Mouse (Mus musculus): ENCODE results near the gene Gdf15. TPM values are rescaled to one million over a fixed set of nuclear protein-coding genes. Genes with fewer than 3 reads are reported as not detected.
A peak's percentile ranks its signal among the peaks of the same experiment; 100 is the strongest.

The Gdf15 gene
- polyA plus RNA-seq, 1 experiment from 2014 or later: 0.20 TPM

DNA sequence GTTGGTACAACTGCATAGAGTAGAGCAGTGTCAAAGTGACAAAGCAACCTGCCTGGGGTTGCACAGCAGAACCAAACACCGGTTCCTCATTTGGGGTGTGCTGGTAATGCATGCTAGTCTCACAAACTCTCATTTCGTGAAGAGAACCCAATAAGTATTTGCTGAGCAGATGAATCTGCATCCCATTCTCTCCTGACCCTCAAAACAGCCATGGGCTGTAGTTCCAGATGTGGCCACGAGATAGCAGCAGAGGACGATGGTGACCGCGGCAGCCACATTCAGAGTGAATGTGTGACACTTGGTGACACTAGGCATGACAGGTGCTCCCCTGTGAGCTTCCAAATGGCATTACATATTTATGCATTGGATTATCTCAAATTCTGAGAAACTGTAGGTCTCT, 20.4 kb downstream of the Gdf15 start:
- peaks cover 5% of the 10 kb centered on the region; the same call in 1 of the 2 replicates for H3K27me3 ChIP-seq (replicated peaks; ENCODE audit: control insufficient read depth, insufficient read depth, low read length)
- H3K4me1 ChIP-seq (replicated peaks; ENCODE audit: control insufficient read depth, insufficient read depth, low read length): peaks cover 46% of the 10 kb centered on the region
- peak overlapping the region; percentile 16; the same call in 1 of the 2 replicates for H3K27ac ChIP-seq (ENCODE audit: low read length)
- H3K36me3 ChIP-seq (ENCODE audit: control insufficient read depth, insufficient read depth): no peaks in the 10 kb centered on the region
- peak overlapping the region; percentile 79 for H3K4me2 ChIP-seq (ENCODE audit: low read length)
- H3K4me3 ChIP-seq (replicated peaks; ENCODE audit: low read length): peak overlapping the region; percentile 39
- H3K9ac ChIP-seq (replicated peaks; ENCODE audit: low read depth, low read length): no peak overlapping the region; the same call in 1 of the 2 replicates
- 0% methylated on average over 6 of the region's 6 CpGs for WGBS
- H3K9me3 ChIP-seq (ENCODE audit: control insufficient read depth, low read length): no peaks in the 10 kb centered on the region
- ATAC-seq: no peak

DNA sequence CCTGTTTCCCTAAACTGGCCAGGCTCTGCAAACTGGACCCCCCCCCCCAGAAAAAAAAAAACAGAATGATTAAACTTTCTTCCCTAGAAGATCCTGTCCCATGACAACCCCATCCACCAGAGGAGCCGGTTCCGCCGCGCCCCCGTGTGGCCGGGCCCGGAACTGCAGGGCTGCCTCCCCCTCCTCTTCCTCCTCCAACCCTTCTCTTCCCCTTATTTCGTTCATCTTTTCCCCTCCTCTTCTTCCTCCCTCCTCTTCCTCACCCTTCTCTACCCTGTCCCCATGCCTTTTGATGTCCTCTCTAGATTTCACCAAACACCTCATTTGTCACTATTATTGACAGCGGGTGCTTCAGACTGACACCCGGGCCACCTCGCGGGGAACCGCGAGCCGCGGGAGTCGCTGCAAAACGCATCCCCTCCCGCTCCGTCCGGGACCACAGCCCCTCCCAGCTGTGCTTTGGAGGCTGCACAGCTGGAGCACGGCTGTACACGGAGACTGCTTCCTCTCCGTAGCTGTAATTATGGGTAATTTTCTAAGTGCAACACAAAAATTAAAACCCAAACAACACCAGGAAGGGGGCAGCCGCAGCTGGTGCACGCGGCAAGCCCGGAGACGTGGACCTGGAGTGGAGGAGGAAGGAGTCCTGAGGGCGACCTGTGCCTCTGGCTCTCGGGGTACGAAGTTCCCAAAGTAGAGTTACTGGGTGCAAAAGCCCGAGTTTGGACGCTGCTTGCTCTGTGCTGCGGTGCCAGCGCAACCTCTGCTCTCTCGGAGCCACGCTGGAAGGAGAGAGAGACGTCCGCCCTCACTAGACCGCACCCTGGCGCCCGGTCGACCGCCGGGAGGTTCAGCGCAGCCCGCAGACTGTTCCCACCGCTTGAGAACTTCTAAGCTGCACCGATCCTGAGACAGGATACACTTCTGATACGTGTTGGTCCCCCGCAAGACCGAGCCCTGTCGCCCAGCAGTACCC, 21.2 kb downstream of the Gdf15 start:
- Histone ChIP-seq H3K4me1 (replicated peaks; ENCODE audit: control insufficient read depth, insufficient read depth, low read length) (peaks cover 48% of the 10 kb centered on the region), H3K27ac (ENCODE audit: low read length) (peak overlapping the region; percentile 16; the same call in 1 of the 2 replicates), H3K9ac (replicated peaks; ENCODE audit: low read depth, low read length) (peak overlapping the region; percentile 46), H3K27me3 (replicated peaks; ENCODE audit: control insufficient read depth, insufficient read depth, low read length) (peaks cover 5% of the 10 kb centered on the region; the same call in 1 of the 2 replicates), H3K9me3 (ENCODE audit: control insufficient read depth, low read length) (no peaks in the 10 kb centered on the region), H3K36me3 (ENCODE audit: control insufficient read depth, insufficient read depth) (no peaks in the 10 kb centered on the region), H3K4me2 (ENCODE audit: low read length) (peak overlapping the region; percentile 79), H3K4me3 (replicated peaks; ENCODE audit: low read length) (peak overlapping the region; percentile 39)
- ATAC-seq: peak; percentile 10; the same call in 1 of the 2 replicates
- WGBS: under 1% methylated on average over 54 of the region's 54 CpGs

DNA sequence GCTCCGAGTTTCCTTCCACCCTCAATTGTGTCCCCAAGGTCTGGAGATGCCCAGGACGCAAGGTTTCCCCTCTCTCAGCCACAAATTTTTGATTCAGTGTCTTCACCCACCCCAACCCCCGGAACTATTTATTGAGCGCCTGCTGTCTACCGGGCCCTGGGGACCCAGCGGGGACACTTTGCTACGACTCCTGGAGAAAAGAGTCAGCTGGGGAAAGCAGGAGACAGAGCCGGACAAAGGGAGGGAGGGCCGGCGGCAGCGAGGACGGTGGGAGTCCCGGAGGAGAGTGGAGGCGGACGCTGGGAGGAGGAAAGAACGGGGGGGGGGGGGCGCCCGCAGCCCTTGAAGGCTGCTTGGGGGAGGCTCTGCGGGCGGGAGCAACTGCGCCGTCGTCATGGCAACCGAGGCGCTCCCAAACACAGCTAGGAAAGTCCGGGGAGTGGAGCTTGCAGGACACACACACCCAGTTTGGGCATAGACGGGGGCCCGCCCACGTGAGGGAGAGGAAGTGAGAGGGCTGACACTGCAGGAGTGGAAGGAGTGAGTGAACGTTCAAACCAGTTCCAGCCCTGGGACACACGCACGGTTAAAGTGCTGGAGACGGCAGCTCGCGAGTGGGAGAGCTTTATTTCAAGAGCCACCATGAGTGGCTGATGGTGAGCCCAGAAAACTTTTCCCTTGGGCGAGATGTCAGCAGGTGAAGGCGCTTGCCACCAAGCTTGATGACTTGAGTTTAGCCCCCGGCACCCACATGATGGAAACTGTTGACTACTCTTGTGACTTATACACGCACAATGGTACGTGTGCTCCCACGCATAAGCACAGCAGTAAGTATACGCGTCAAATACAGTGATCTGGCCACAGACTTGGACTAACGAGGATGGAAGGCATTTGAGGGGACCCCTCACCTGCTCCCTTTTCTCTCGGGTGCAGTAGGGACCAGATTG, 22.1 kb downstream of the Gdf15 start:
- H3K4me2 ChIP-seq (ENCODE audit: low read length): peak overlapping the region; percentile 79
- peak overlapping the region; percentile 64 for H3K27ac ChIP-seq (ENCODE audit: low read length)
- H3K9me3 ChIP-seq (ENCODE audit: control insufficient read depth, low read length): no peaks in the 10 kb centered on the region
- peaks cover 49% of the 10 kb centered on the region for H3K4me1 ChIP-seq (replicated peaks; ENCODE audit: control insufficient read depth, insufficient read depth, low read length)
- H3K36me3 ChIP-seq (ENCODE audit: control insufficient read depth, insufficient read depth): no peaks in the 10 kb centered on the region
- ATAC-seq: peak; percentile 29
- H3K27me3 ChIP-seq (replicated peaks; ENCODE audit: control insufficient read depth, insufficient read depth, low read length): peaks cover 5% of the 10 kb centered on the region; the same call in 1 of the 2 replicates
- peak overlapping the region; percentile 40 for H3K4me3 ChIP-seq (replicated peaks; ENCODE audit: low read length)
- 1% methylated on average over 40 of the region's 45 CpGs for WGBS
- peak overlapping the region; percentile 49 for H3K9ac ChIP-seq (replicated peaks; ENCODE audit: low read depth, low read length)

DNA sequence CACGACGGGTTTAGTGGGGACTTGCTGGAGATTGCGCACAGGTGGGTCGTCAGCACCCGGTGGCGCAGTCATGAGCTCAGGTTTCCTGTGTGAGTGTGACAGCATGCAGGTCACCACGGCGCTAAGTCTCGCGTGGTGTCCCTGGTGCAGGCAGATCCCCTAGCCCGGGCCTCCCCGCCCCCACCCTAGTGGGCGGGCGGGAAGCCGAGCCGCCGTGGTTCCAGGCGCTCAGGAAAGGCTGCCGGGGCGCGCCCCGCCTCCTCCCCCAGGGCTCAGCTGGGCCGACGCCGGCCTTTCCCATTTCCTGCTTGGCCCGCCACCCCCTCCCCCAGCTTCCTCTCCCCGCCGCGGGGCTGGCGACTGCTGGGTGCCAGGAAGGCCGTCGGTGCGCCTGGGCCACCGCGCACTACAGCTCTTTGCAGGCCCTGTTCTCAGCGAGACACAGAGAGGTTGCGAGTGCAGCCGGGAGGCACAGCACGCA, 22.8 kb downstream of the Gdf15 start:
- H3K4me3 ChIP-seq (replicated peaks; ENCODE audit: low read length): peak overlapping the region; percentile 40
- H3K27ac ChIP-seq (ENCODE audit: low read length): peak overlapping the region; percentile 64
- H3K36me3 ChIP-seq (ENCODE audit: control insufficient read depth, insufficient read depth): no peaks in the 10 kb centered on the region
- H3K27me3 ChIP-seq (replicated peaks; ENCODE audit: control insufficient read depth, insufficient read depth, low read length): peaks cover 5% of the 10 kb centered on the region; the same call in 1 of the 2 replicates
- H3K4me1 ChIP-seq (replicated peaks; ENCODE audit: control insufficient read depth, insufficient read depth, low read length): peaks cover 49% of the 10 kb centered on the region
- peak overlapping the region; percentile 49 for H3K9ac ChIP-seq (replicated peaks; ENCODE audit: low read depth, low read length)
- WGBS: 1% methylated on average over 33 of the region's 39 CpGs
- H3K4me2 ChIP-seq (ENCODE audit: low read length): peak overlapping the region; percentile 79
- peak; percentile 24 for ATAC-seq
- H3K9me3 ChIP-seq (ENCODE audit: control insufficient read depth, low read length): no peaks in the 10 kb centered on the region

DNA sequence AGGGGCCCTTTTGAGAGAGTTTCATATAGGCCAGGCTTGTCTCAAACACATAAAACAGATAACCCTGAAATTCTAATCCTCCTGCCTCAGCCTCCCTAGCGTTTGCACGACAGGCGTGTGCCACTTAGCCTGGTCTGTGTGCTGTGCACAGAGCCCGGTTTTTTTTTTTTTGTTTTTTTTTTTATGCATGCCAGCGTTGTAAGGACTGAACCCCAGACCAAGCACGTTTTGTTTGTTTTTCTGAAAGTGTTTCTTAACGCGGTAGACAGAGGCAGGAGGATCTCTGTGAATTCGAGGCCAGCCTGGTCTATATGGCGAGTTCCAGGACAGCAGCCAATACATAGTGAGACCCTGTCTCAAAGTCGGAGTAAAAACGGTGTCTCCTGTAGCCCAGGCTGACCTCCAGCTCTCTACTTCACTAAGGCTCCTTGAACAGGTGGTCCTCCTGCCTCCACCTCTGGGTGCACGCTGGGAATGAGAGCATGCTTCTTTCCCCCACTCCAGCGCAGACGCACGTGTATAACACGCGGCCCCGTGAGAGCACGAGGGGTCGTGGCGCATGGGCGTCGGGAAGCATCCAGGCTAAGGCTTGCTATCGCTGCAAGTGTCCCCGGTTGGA, 23.4 kb downstream of the Gdf15 start, which contains the start of gene Ssbp4:
Gene Ssbp4 (minus strand): TSS at position 124 of the 619 bp plus-strand sequence.
- WGBS: 6% methylated on average over 26 of the region's 26 CpGs
- peak within 1 kb of the TSS; percentile 87 for H3K4me2 ChIP-seq (ENCODE audit: low read length)
- no peaks in the 10 kb centered on the region for H3K36me3 ChIP-seq (ENCODE audit: control insufficient read depth, insufficient read depth)
- peak within 1 kb of the TSS; percentile 87 for H3K9ac ChIP-seq (replicated peaks; ENCODE audit: low read depth, low read length)
- peaks cover 49% of the 10 kb centered on the region for H3K4me1 ChIP-seq (replicated peaks; ENCODE audit: control insufficient read depth, insufficient read depth, low read length)
- peak within 1 kb of the TSS; percentile 82 for H3K4me3 ChIP-seq (replicated peaks; ENCODE audit: low read length)
- ATAC-seq: no peak
- peaks cover 5% of the 10 kb centered on the region; the same call in 1 of the 2 replicates for H3K27me3 ChIP-seq (replicated peaks; ENCODE audit: control insufficient read depth, insufficient read depth, low read length)
- H3K27ac ChIP-seq (ENCODE audit: low read length): peak within 1 kb of the TSS; percentile 64
- no peaks in the 10 kb centered on the region for H3K9me3 ChIP-seq (ENCODE audit: control insufficient read depth, low read length)

DNA sequence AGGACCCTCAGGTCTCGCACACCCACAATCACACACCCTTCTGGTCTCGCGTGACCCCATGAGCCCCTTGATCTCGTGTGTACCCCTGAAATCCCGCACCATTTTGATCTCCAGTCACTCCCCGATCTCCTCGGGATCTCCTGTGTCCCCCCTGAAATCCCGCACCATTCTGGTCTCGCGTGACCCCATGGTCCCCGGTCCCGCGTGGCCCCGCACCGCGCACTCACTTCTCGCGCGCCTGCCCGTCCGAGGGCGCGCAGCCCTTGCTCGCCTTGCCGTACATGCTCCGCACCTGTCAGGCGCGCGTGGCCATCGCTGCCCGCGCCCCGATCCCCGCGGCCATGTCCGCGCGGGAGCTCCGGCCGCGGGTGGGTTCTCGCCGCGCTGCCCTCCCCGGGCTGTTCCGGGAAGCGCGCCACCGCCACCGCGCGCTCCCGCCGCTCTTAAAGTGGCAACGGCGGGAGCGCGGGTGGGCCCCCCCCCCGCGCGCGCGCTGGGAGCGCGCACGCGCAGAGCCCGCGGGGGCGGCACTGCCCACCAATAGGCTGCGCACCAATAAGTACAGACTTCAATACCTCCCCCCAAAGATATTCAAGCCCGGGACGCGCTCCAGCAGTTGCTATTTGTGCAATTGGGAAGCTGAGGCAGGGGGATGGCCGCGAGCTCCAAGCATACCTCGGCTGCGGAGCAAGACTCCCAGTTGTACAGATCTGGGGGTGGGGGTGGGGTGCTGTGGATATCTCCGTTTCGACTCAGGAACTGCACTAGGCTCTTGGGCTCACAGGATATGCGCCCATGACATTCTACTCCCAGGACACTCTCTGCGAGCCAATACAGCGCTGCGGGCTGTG, 24.1 kb downstream of the Gdf15 start:
- H3K4me1 ChIP-seq (replicated peaks; ENCODE audit: control insufficient read depth, insufficient read depth, low read length): peaks cover 49% of the 10 kb centered on the region
- WGBS: 2% methylated on average over 84 of the region's 84 CpGs
- peak overlapping the region; percentile 82 for H3K4me3 ChIP-seq (replicated peaks; ENCODE audit: low read length)
- H3K4me2 ChIP-seq (ENCODE audit: low read length): peak overlapping the region; percentile 87
- no peaks in the 10 kb centered on the region for H3K36me3 ChIP-seq (ENCODE audit: control insufficient read depth, insufficient read depth)
- 0 out of 2 replicates have a peak, but pooled peaks have one; percentile 13 for ATAC-seq
- peaks cover 5% of the 10 kb centered on the region; the same call in 1 of the 2 replicates for H3K27me3 ChIP-seq (replicated peaks; ENCODE audit: control insufficient read depth, insufficient read depth, low read length)
- peak overlapping the region; percentile 87 for H3K9ac ChIP-seq (replicated peaks; ENCODE audit: low read depth, low read length)
- H3K9me3 ChIP-seq (ENCODE audit: control insufficient read depth, low read length): no peaks in the 10 kb centered on the region
- H3K27ac ChIP-seq (ENCODE audit: low read length): peak overlapping the region; percentile 32

DNA sequence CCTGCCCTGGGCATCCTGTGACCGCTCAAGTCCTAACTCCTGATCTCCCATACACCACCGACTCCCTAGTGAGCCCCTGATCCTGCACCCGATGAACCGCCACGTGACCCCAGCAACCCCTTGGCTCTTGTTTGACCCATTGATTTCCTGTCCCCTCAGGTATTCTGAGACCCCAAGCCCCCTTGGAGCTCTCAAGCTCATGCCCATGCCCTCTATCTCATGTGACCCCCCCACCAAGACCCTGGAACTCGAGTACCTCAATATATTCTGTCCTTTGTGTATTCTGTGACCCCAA, 24.7 kb downstream of the Gdf15 start:
- Histone ChIP-seq H3K36me3 (ENCODE audit: control insufficient read depth, insufficient read depth) (no peaks in the 10 kb centered on the region; the same call in 1 of the 2 replicates), H3K27ac (ENCODE audit: low read length) (no peak overlapping the region), H3K9me3 (ENCODE audit: control insufficient read depth, low read length) (no peaks in the 10 kb centered on the region), H3K27me3 (replicated peaks; ENCODE audit: control insufficient read depth, insufficient read depth, low read length) (peaks cover 5% of the 10 kb centered on the region; the same call in 1 of the 2 replicates), H3K9ac (replicated peaks; ENCODE audit: low read depth, low read length) (peak overlapping the region; percentile 87), H3K4me1 (replicated peaks; ENCODE audit: control insufficient read depth, insufficient read depth, low read length) (peaks cover 49% of the 10 kb centered on the region), H3K4me2 (ENCODE audit: low read length) (peak overlapping the region; percentile 87), H3K4me3 (replicated peaks; ENCODE audit: low read length) (peak overlapping the region; percentile 82)
- WGBS: 34% methylated on average over 6 of the region's 6 CpGs
- no peak for ATAC-seq
